Mouse (Mus musculus): ENCODE measurements at regions not wholly inside any gene's neighbourhood (a gene's known extent, or its start where the extent isn't known, plus 50 kb on each side); places are given as distances from the start of the nearest gene placed in this dataset.

DNA sequence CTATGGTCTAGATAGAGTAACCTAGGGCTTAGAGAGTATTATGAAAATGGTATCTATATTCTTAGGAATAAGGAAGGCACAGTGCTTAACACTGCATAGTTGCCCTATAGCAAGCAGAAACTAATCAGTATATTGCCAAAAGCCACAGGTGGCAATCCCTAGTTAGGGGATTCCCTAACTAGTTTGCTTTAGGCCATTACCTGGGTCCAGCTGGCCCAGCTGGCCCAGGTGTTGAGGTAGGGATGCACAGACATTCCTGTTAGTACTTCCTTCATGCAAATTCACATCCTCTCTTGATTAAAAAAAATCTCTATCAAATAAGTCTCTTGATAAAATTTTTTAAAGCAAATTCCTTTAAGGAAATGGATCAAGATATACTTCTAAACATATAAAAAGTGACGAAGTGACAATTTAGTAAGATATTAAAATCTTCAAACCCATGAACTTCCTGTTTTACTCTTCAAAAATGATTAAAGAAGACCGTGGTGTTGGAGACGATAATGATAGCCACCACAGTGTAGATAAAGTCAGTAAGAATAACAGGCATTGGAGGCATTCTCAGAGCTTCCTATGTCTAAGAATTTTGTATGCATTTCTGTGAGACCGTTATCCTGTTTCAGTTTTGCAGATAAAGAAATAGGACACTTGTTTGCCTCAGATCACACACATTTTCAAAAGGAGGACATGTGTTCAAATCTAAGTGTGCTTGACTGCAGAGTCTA lies 1036.7 kb downstream of the Gsdmc2 start:
- DNase-seq (ENCODE audit: extremely low spot score in 1 of 2, low spot score in 1 of 2): no peak

DNA sequence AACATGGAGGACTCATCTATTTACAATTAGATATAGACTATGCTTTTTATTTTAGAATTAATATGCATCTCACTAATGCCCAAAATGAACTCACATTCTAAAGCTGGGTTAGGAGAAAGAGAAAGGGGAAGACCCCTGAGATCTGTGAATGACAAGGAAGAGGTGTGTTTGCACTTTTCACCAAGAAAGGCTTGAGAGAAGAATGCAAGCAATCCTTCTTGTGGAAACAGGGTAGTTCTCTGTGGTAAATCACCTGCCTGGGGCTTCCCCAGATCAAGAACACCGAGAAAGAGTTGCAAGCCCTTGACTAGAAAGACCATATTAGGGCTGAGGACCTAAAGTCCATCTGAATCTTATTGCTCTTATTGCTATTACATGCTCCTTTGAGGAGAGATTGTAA lies 1037.6 kb downstream of the Gsdmc2 start:
- DNase-seq (ENCODE audit: extremely low spot score in 1 of 2, low spot score in 1 of 2): no peak

DNA sequence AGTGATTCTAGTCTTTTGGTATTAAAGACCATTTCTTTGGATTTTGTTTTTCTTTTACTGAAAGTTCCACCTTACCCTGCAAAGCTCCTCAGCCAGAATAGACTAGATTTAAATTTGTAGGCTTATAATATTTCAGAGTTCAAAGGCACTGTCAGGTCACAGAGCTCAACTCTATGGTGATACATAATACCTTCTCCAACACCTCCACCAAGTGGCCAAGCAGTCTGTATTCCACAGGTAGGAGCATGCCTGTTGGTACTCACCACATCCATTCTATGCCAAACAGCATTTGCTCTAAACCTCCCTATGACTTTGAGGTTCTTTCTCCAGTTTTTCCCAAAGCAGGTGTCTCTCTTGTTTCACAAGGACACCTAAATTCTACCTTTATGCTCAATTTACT lies 1042.2 kb downstream of the Gsdmc2 start:
- no peak for DNase-seq (ENCODE audit: extremely low spot score in 1 of 2, low spot score in 1 of 2)

DNA sequence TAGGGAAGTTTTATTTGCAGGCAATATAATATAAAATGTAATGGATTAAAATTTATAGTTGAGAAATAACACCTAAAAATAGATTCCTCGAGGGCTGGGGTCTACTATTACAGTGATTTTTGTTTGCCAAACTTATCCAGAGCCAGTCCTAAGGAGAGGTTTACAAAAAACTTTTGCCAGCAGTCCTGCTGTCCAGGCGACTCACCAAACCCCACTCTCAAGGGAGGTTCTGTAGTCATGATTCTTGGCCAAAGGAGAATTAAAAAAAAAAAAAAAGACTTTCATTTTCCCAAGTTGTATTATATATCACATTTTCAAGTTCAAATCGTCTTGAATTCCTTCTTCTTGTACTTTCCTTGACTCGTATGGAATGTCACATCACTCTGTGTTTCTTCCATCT lies 1046.2 kb downstream of the Gsdmc2 start:
- DNase-seq (ENCODE audit: extremely low spot score in 1 of 2, low spot score in 1 of 2): no peak

DNA sequence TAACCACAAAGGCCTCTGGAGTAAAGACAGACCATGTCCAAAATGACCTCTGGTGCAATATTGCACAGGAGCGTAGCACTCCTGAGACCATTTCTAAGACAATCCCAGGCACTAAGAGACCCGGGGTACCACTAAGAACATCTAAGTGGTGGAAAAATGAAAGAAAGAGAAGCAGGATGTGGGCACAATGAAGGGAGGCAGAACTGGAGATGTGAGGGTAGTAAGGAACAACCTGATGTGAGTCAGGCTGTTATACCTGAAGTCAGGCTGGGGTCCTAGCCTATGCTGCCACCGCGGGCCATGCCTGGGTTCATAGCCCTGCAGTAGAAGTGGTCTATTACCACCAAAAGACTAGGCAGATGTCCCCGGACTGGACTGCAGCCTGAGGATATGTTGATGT lies 1051.4 kb downstream of the Gsdmc2 start:
- no peak for DNase-seq (ENCODE audit: extremely low spot score in 1 of 2, low spot score in 1 of 2)

DNA sequence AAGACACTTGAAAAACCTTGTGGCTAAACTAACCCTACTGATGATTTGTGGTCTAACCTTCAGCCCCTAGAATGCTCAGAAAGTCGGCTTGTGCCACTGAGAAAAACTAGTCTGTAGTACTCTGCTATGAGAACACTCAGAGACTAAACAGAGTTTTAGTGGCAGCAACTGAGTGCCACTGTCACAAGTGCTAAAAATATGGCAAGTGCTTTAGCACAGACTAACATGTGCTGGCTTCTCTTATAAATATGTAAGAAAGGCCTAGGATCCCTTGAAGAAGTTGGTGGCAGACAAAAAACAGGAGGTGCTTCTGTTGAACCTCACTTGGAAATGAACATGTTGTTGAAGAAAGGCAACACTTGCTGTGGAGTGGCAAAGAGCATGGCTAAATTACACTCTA lies 1052.9 kb downstream of the Gsdmc2 start:
- DNase-seq (ENCODE audit: extremely low spot score in 1 of 2, low spot score in 1 of 2): no peak

DNA sequence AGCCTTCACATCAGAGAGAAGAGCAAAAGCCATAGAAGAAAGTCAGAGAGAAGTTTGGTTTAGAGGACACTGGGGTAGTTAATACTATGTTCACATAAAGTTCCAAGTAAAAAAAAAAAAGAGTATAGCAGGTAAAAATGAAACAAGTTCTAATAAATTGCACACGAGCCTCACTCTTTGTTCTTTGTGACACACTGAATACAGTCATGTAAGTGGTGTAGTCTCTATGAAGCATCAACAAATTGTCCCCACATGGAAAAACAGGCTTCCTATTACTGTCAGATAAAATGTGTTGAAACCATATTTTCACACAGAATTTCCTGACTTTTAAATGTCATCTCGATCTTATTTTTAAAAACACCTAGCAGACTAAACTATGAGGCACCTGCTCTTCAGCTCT lies 1057.2 kb downstream of the Gsdmc2 start:
- DNase-seq (ENCODE audit: extremely low spot score in 1 of 2, low spot score in 1 of 2): no peak

DNA sequence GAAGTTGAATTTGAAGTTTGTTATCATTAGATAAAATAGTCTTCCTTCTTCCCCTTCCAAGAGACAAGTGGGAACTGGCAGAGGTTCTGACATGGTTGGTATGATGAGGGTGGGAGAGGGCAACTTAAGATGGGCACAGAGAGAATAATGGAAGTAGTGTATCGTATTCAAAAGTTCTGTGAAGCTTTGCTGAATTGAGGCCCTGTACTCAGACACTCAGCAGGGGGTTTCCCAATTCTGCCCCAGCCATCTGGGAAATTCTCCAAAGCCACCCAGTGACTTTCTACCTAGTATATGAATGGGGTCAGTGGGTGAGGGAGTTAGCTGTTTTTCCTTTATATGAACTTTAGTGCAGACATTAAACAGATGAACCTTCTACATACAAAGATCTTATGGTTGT lies 1058.7 kb downstream of the Gsdmc2 start:
- DNase-seq (ENCODE audit: extremely low spot score in 1 of 2, low spot score in 1 of 2): no peak

DNA sequence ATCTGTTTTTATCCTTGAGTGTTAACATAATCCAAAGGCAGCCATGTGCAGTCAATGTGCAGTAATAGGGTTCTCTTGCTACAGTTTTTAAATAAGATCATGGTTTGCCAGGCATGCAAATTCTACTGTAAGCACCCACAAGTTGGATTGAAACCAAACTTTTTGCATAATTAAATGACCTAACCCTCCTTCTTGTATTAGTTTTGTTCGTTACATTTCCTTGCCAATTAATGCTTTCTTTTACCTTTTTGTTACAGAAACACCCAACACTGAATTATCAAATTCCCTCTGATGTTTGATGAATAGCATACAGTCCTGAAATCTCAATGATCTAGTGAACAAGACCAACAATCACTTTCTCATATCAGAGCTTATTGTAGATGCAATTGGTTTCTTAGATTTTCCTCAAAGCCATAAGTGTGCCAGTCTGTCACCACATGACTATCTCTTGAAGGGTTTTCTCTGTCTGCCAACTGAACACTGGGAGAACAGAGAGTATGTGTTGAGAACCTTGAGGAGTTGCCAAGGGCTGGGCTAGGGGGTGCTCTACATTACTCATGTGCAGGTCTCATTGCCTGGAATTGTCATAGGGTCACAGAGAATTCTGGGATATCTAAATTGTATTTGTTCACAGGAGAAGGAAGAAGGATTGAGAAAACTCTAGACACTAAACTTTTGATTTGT lies 1060.4 kb downstream of the Gsdmc2 start:
- DNase-seq (ENCODE audit: extremely low spot score in 1 of 2, low spot score in 1 of 2): no peak

DNA sequence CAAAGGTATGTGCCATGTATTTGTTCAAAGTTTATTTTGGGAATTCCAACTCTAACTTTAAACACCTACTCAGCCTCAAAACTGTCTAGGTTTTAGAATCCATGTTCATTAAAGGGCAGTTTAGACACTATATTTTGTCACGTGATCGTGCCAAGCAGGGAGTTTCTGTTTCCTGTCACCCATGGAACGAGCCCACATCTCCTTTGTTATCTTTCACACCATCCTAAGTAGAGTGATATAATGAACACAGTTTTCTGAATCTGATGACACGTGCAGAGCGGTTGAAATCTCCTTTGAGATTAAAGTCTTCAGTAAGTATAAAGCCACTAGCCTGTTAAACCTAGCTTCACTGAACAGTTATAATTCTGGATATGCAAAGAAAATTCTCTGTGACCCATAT lies 1066.1 kb downstream of the Gsdmc2 start:
- no peak for DNase-seq (ENCODE audit: extremely low spot score in 1 of 2, low spot score in 1 of 2)

DNA sequence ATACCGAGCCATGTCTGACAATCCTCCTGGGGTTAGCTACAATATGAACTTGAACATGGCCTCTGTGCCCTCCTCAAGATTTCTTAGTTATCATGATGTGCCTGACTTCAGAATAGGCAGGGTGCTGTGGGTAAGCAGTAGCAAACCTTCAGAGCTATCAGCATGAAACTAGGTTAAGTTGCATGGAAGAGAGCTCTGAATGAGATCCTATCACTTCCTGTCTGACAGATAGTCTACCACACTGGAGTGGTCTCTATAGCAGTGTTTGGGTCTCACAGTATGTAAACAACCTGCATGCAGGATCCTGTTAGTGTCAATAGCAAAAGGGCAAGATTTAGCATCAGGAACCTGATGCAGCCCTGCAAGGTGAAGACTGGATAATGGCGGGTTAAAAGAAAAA lies 1092.3 kb downstream of the Gsdmc2 start:
- no peak for DNase-seq (ENCODE audit: extremely low spot score in 1 of 2, low spot score in 1 of 2)

DNA sequence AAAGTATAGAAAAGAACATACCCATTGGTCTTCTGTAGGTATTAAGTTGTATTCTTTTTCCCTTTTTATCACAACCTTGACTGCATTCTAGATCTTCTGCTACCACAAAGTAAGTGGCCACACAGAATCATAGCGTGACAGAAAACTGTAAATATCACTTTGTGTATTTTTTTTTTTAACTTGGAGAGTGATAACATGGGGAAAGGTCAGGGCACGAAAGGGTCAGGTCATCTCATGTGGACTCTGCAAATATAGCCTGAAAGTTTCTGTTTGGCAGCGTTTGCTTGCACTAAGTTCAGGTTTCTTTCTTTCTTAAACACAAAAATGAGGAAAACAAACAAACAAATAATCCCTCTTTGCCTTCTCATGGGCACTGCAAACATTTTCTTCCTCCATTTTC lies 1101.1 kb downstream of the Gsdmc2 start:
- no peak for DNase-seq (ENCODE audit: extremely low spot score in 1 of 2, low spot score in 1 of 2)

DNA sequence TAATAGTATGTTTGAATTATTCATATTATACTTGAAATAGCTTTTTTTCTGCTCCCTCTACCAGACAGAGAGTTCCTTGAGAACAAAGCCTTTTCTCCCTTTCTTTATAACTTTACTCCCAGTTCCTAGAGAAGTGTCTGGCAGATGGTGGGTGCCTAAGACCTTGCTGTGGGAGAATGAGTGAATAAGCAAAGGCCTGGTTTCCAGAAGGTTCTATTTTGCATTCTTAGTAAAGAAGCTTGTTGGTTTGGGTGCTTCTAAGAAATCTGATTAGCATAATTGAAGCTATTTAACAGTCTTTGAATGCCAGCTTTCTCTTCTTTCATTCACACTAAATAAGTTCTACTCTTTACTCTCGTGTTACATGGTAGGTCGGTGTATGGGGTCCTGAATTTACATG lies 1104.2 kb downstream of the Gsdmc2 start:
- DNase-seq (ENCODE audit: extremely low spot score in 1 of 2, low spot score in 1 of 2): no peak

DNA sequence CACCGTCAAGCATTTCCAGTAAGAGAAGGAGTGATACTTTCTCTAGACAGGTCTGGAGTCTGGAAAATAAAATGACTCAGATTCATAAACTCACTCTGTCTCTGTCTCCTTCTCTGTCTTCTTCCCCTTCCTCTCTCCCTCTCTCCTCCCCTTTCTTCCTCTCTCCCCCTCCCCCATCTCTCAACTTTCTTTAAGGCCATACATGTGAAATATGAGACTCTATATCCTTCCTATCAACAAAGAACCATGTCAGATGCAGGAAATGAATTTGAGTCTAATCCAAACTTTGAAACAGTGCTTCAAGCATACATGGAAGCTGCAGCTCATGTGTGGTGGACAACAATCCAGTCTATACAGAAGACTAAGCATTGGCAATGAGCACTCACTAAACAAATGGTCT lies 1109.6 kb downstream of the Gsdmc2 start:
- DNase-seq (ENCODE audit: extremely low spot score in 1 of 2, low spot score in 1 of 2): no peak

DNA sequence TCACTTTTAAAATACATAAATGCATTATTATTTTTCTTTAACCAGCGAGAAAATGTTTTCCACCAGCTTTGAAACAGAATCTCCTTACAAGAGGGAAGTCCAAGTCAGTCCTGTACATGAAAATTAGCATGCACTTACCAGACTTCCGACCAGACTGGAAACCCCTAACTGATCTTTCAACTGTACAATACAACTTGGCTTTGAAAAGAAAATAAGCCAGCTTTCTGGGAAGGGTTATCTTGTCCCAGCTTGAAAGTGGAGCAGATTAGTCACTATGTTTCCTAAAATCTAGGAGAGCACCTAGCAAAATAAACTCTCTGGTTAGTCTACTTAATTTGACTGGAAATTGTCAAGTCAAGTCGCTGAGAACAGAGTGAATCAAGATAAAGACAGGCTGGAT lies 1110.1 kb downstream of the Gsdmc2 start:
- no peak for DNase-seq (ENCODE audit: extremely low spot score in 1 of 2, low spot score in 1 of 2)

DNA sequence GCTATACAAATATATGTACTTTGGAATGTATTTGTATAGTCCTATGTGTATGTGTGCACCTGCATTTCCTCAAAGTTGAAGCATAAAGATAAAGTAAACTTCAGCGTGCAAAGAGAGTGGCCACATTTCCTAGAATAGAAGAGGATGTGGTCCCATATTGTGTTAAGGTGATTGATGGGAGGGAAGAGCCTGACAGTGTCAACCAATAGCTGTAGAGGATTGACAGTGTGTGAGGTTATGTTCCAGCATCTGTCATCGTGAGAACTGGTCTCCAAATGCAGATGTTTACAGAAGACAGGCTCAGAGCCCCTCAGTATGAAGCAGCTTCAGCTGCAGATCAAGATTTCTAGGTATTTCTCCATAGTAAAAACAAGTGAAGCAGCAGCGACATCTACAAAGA lies 1114.5 kb downstream of the Gsdmc2 start:
- no peak for DNase-seq (ENCODE audit: extremely low spot score in 1 of 2, low spot score in 1 of 2)

DNA sequence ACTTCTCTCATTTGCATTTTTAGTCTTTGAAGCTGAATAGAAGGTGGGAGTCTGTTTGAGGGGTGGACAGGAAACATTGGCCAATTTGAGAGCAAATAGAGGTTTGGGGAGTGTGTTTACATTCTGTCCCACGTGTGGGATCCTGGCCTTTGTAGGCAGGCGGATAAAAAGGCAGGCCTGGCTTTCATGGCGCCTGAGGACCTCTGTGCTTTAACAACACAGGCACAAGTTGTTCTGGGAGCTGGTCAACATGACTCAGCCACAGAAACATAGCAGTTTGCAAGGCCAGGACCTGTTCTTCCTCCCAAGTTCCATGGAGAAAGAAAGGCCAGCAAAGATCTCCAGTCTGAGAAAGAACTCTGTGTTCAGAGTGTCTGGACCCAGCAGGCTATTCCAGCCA lies 1130.7 kb downstream of the Gsdmc2 start:
- DNase-seq (ENCODE audit: extremely low spot score in 1 of 2, low spot score in 1 of 2): no peak

DNA sequence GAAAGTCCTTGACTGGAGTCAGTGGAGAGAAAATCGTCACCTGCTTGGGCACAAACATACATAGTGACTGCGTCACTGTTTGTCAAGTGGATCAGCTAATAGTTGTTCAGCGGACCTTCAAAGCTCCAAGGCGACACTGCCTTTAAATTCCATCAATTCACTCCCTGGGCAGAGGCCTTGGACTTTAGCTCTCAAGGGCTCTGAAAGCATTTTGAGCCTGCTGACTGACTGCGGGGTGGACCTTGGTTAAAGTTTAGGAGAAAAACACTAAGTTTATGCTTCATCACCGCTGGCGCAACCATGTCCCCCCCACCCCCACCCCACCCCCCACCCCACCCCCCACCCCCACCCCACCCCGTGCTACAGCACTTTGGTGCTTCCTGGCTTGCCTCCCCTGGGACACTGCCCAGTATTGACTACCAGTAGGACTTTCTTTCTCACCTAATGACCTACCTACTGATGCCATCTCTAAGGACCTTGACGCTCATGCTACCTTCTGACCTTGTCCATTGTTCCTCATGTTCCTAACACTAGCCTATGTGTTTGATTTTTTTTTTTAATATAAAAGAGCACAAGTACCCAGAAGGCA lies 1132.3 kb downstream of the Gsdmc2 start:
- DNase-seq (ENCODE audit: extremely low spot score in 1 of 2, low spot score in 1 of 2): no peak

DNA sequence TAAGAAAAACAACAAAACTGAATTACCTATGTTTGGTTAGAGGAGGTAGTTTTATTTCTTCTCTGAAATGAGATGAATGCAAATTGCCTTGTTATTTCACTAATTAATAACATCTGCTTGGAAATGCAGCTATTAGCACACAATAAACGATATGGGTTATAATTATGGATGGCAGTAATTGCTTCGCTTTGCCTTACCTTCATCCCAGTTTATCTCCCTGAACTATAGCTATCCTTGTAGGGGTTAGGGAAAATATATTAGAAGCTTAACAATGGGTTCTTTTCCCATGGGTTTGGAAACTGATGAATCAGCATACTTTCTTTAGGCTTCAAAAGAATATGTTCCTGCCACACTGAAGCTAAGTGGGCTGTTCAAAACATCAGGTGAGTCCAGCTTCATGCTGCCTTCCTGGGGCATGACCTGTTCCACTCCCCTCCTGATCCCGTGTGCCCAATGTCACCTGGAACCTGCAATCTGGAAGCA lies 1132.9 kb downstream of the Gsdmc2 start:
- DNase-seq (ENCODE audit: extremely low spot score in 1 of 2, low spot score in 1 of 2): no peak

DNA sequence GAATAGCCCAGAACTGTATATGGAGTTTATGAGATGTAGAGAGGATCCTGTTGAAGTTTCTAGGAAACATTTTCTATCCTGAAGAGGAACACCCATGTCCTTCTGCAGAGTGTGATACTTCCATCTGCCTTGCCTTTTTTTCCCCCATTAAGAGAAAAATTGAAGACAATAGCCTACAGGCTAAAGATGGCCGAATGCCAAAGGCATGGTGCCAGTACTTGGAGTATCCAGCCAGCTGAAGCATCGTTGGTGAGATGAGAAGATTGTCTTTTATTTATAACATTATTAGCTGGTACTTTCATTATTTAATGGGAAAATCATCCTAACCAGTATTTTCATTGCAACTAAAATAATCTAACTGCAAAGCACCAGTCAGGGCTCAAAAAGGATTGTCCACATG lies 1135.4 kb downstream of the Gsdmc2 start:
- DNase-seq (ENCODE audit: extremely low spot score in 1 of 2, low spot score in 1 of 2): peak in 1 of 2 experiments; percentile 21

DNA sequence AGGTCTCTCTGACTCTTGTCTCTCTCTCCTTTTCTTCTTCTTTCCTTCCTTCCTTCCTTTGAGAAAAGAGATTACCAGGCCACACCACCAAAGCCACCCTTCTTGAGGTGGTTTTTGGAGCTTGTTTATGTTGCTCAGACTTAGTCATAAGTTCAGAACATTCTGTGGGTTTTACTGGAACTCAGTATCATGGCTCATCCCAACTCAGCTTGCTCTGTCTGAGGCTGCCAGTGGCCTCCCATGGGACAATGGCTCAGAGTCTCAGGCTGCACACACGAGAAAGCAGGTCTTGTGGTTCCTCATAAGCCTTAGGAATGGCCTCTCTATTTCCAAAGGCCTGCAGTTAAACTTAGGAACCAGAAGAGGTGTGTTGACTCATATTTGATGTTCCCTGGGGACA lies 1146.4 kb downstream of the Gsdmc2 start:
- DNase-seq (ENCODE audit: extremely low spot score in 1 of 2, low spot score in 1 of 2): no peak

DNA sequence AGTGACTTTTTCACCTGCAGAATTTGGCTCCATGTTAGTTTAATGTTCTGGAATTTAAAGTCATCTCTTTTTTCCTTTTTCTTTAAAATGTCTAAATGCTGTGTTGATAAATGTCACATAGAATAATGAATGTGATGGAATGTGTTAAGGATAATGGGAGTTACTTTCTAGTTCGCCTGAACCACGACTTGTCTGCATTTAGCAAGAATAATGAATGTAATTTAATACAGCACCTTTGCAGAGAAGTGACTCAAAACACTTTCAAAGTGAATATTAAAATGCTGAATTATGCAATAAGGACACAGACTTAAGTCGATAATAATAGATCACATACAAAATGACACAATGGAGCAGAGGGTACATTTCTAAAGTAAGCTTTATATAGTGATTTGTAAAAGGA lies 1150.2 kb downstream of the Gsdmc2 start:
- DNase-seq (ENCODE audit: extremely low spot score in 1 of 2, low spot score in 1 of 2): no peak
